Mouse (Mus musculus) liver, embryonic 14.5 days (tissue): ENCODE results near the gene Ccdc159. TPM values are rescaled to one million over a fixed set of nuclear protein-coding genes. Genes with fewer than 3 reads are reported as not detected.

ENCODE experiments used
- ATAC-seq: fragments of 200-750 bp; cut with Nextera tagmentation; 2 replicates; pipeline ENCODE4 v1.8.0; 2017; ENCODE audit warnings: moderate number of reproducible peaks, mild to moderate bottlenecking, moderate library complexity; ENCODE audit not compliant: insufficient read depth
- DNase-seq, 3 experiments: peaks; one replicate each; pipeline ENCODE4 v3.0.0-alpha.2; 2012 to 2013; ENCODE audit warnings: low read depth in 3 of 3, low spot score in 3 of 3
- H3K27ac ChIP-seq: fragments of 300-500 bp; sonication (generic); 2 replicates; pipeline ENCODE4 v1.5.1; 2014; ENCODE audit warnings: moderate library complexity, mild to moderate bottlenecking, control low read depth, inconsistent platforms
- H3K27me3 ChIP-seq: fragments of 300-500 bp; sonication (generic); 2 replicates; pipeline ENCODE4 v1.6.1; 2014; ENCODE audit warnings: mild to moderate bottlenecking, low read length, moderate library complexity; ENCODE audit not compliant: control insufficient read depth, insufficient read depth
- H3K36me3 ChIP-seq: fragments of 300-500 bp; sonication (generic); replicated peaks from 2 replicates; pipeline ENCODE4 v1.6.1; 2014; ENCODE audit warnings: low read depth; ENCODE audit not compliant: control insufficient read depth, insufficient read depth
- H3K4me1 ChIP-seq, 2 experiments: fragments of 200-500 bp in 1 of 2; fragments of 300-500 bp in 1 of 2; sonication (generic) in 1 of 2; replicated peaks; 2 replicates each; pipeline ENCODE4 v1.6.1; 2012 to 2014; ENCODE audit warnings: antibody characterized with exemption in 1 of 2, inconsistent platforms in 1 of 2, low read length in 1 of 2; ENCODE audit not compliant: control insufficient read depth in 2 of 2, insufficient read depth in 2 of 2
- H3K4me2 ChIP-seq: fragments of 300-500 bp; sonication (generic); 2 replicates; pipeline ENCODE4 v1.6.1; 2014; ENCODE audit warnings: low read depth, mild to moderate bottlenecking, control low read depth, moderate library complexity
- H3K4me3 ChIP-seq, 2 experiments: fragments of 200-500 bp in 1 of 2; fragments of 300-500 bp in 1 of 2; sonication (generic) in 1 of 2; 2 replicates each; pipeline ENCODE4 v1.5.1; 2012 to 2014; ENCODE audit warnings: low read depth in 2 of 2, low read length in 2 of 2, mild to moderate bottlenecking in 2 of 2, control low read depth in 1 of 2, inconsistent platforms in 1 of 2, moderate library complexity in 1 of 2; ENCODE audit not compliant: insufficient read depth in 1 of 2
- H3K9ac ChIP-seq: fragments of 300-500 bp; sonication (generic); replicated peaks from 2 replicates; pipeline ENCODE4 v1.6.1; 2014; ENCODE audit warnings: mild to moderate bottlenecking, control low read depth, moderate library complexity
- H3K9me3 ChIP-seq: fragments of 300-500 bp; sonication (generic); 2 replicates; pipeline ENCODE4 v1.6.1; 2016; ENCODE audit warnings: low read length, mixed read lengths; ENCODE audit not compliant: control insufficient read depth
- CTCF ChIP-seq: IDR thresholded peaks from 2 replicates; pipeline ENCODE4 v1.5.1; 2016; ENCODE audit warnings: antibody characterized with exemption, low read depth, control low read depth
- EP300 ChIP-seq: IDR thresholded peaks from 2 replicates; pipeline ENCODE4 v1.6.1; 2016; ENCODE audit warnings: antibody characterized with exemption, low read depth
- WGBS: fragments of 180-500 bp; shearing (Covaris S2); extraction: QIAGEN DNeasy Blood & Tissue Kit; methylation state at CpG from one replicate; pipeline ENCODE4 v1.1.7; 2014; ENCODE audit not compliant: insufficient replicate concordance; 5-methylcytosine and 5-hydroxymethylcytosine counted together
- polyA plus RNA-seq, 2 experiments: library from polyadenylated mRNA; depleted of rRNA in 1 of 2; stranded (reverse) in 1 of 2; unstranded in 1 of 2; fragments of >200 nt; fragmentation: Nextera tagmentation in 1 of 2; extraction: Ambion mirVana in 1 of 2; gene quantifications; 2 replicates each; pipeline versions ENCODE4 v1.2.1 to v1.2.3; 2012 to 2014

Gene Ccdc159
- 1.2 and 1.4 TPM in 2 replicates for polyA plus RNA-seq (2012; rRNA removed)
- polyA plus RNA-seq (2014; fragmentation: Nextera tagmentation; extraction: Ambion mirVana), result 0.52 and 0.58 TPM in 2 replicates

DNA sequence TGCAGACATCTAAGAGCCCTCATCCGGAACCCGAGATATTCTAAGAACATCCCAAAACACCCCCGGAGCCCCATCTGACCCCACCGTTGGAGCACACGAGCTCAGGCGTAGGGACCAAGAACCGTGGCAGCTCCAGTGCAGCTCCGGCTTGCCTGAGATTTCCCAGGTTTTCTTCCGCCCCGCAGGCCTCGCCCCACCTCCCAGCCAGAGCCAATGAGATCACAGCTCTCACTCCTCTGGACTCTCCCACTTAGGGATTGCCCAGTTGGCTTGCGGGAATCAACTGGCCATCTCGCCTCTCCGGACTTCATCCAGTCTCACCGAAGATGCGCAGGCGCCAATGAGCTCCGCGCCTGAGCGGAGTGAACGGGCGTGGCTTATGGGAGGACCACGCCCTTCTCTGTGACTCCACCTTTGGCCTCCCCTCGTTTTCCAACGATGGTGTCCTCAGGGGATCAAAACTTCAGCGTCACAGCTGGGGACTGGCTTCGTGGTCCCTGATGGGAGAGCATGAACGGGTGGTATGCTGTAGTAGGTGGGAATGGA, at the start of gene Ccdc159, which contains the start of gene Tmem205:
Gene Ccdc159 (plus strand): TSS at position 264 of the 546 bp plus-strand sequence.
Gene Tmem205 (minus strand): TSS at position 349 of the 546 bp plus-strand sequence.
- Histone ChIP-seq H3K27ac (no peak within 1 kb of the TSS), H3K4me1 (peaks cover 8 to 20% of the 10 kb centered on the region in 2 experiments), H3K9ac (no peak within 1 kb of the TSS; the same call in 1 of the 2 replicates), H3K27me3 (no peaks in the 10 kb centered on the region), H3K4me3 (peak within 1 kb of the TSS; percentile 26 to 46), H3K4me2 (peak within 1 kb of the TSS; percentile 54), H3K36me3 (no peaks in the 10 kb centered on the region), H3K9me3 (no peaks in the 10 kb centered on the region)
- under 1% methylated on average over 28 of the region's 28 CpGs for WGBS
- ATAC-seq (peak; percentile 80), DNase-seq (peak; percentile 63 to 74 (median 66))
- TF ChIP-seq EP300 (no peak), CTCF (no peak)

DNA sequence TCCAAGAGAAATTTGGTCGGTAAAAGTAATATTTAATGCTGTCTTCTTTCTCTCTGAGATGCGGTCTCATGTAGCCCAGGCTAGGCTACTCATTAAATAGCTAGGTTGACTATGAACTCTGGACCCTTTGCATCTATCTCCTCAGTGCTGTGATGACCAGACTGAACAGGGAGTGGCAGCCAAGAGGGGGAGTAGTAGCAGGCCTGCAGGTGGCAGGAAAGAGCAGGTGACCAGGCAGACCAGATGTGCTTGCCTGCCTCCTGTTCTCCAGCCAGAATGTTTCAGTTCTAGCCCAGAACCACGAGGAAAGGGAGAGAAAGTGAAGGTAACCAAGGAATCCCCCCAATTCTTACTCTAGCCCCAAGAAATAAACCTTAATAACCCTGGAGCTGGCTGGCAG, 38.0 kb upstream of the Ccdc159 start:
- TF ChIP-seq CTCF (peak; percentile 53), EP300 (no peak)
- Histone ChIP-seq H3K27ac (no peak overlapping the region), H3K4me2 (no peak overlapping the region), H3K4me1 (no peaks in the 10 kb centered on the region), H3K4me3 (no peak overlapping the region), H3K36me3 (no peaks in the 10 kb centered on the region), H3K9ac (no peak overlapping the region), H3K27me3 (no peaks in the 10 kb centered on the region), H3K9me3 (no peaks in the 10 kb centered on the region)
- ATAC-seq (no peak), DNase-seq (no peak)
- WGBS, result 48% methylated on average over 3 of the region's 3 CpGs

DNA sequence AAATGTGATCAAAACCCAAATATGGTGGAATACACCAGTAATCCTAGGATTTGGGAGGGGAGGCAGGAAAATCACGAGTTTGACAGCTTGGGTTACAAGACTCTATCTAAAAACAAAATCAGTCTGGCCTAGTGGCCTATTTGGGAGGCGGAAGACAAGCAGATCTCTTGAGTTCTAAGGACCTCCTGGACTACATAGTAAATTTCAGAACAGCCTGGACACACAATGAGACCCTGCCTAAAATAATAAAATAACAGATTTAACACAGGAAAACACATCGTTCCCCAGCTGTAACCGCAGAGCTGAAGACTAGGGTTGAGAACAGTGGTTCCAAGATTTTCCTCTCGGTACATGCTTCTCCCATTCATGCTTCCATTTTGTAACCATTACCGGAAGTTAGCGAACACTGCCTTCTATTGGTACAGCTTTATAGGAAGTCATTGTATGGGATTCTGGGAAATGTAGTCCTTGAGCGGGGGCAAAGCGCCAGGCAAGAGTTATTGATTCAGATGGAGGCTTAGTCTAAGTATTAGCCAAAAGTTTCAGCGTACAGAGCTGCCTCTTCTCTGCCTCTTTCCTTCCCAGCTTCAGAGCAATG, 25.9 kb upstream of the Ccdc159 start:
- Histone ChIP-seq H3K4me1 (no peaks in the 10 kb centered on the region; a peak in 2 of 4 replicates), H3K4me3 (peak overlapping the region; percentile 48 to 54), H3K9me3 (no peaks in the 10 kb centered on the region), H3K4me2 (peak overlapping the region; percentile 62), H3K27ac (no peak overlapping the region), H3K27me3 (no peaks in the 10 kb centered on the region), H3K9ac (no peak overlapping the region), H3K36me3 (no peaks in the 10 kb centered on the region)
- TF ChIP-seq EP300 (no peak), CTCF (peak; percentile 10; the same call in 1 of the 2 replicates)
- WGBS, result 12% methylated on average over 10 of the region's 10 CpGs
- DNase-seq (peak; percentile 50 to 64 (median 54)), ATAC-seq (peak; percentile 48; the same call in 1 of the 2 replicates)

DNA sequence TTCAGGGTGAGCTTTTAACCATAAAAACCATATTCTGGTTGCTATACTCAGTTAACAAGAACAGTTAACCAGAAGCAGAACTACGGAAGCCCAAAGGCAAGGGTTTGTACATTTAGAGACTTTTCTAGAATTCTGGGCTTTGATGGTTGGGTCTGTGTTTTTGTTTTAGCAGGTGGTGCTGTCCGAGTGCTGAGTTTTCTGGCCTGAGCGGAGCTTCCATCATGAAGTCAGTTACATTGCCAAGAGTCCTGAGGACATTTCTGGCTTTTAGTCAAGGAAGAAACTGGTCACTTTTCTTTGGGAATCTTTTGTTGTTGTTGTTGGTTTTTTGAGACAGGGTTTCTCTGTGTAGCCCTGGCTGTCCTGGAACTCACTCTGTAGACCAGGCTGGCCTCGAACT, 23.2 kb upstream of the Ccdc159 start:
- Histone ChIP-seq H3K4me1 (peaks cover 0 to 1% of the 10 kb centered on the region in 2 experiments; a peak in 2 of 4 replicates), H3K27me3 (no peaks in the 10 kb centered on the region), H3K4me3 (no peak overlapping the region), H3K9ac (no peak overlapping the region), H3K4me2 (no peak overlapping the region), H3K9me3 (no peaks in the 10 kb centered on the region), H3K27ac (no peak overlapping the region), H3K36me3 (no peaks in the 10 kb centered on the region)
- no peak for TF ChIP-seq CTCF
- no peak for TF ChIP-seq EP300
- 61% methylated on average over 4 of the region's 4 CpGs for WGBS
- ATAC-seq (no peak), DNase-seq (no peak)

DNA sequence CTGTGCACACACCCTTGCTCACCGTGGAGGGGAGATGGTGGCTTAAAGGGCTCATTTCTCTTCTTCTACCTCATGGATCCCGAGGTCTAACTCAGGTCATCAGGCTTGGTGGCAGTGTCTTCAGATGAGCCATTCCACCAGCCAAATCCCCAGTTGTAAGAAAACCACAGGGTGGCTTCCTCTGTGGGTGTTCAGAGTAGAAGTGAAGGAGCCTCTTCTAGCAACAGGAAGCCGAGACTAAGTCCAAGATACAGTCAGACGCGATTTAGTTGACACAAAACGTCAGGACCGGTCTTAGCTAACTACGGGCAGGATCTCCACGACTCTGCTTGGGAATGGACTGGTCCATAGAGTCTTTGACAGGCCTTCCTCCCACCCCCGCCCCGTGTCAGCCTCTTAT, 19.1 kb upstream of the Ccdc159 start:
- H3K4me2 ChIP-seq, result no peak overlapping the region
- WGBS, result 18% methylated on average over 11 of the region's 11 CpGs
- H3K4me3 ChIP-seq, result no peak overlapping the region
- H3K9me3 ChIP-seq, result no peaks in the 10 kb centered on the region
- no peaks in the 10 kb centered on the region for H3K36me3 ChIP-seq
- no peak overlapping the region for H3K9ac ChIP-seq
- H3K27me3 ChIP-seq, result no peaks in the 10 kb centered on the region
- H3K4me1 ChIP-seq, result 0 out of 4 replicates have a peak, but pooled peaks cover 0 to 1% of the 10 kb centered on the region in 2 experiments
- no peak for ATAC-seq
- TF ChIP-seq EP300 (no peak), CTCF (no peak)
- no peak overlapping the region for H3K27ac ChIP-seq
- no peak for DNase-seq
